Mouse (Mus musculus) left cerebral cortex, adult 18-20 months (tissue): Measurements from ENCODE around the gene Prcd. TPM values are rescaled to one million over a fixed set of nuclear protein-coding genes. Genes with fewer than 3 reads are reported as not detected.
"Not testable (repeated sequence)": the region's sequence is repeated elsewhere in the genome, so short reads cannot be mapped to it uniquely, and the experiment has no call there.

Experiments used
- DNase-seq, 2 experiments: peaks; one replicate each; pipeline ENCODE4 v3.0.0; 2021 to 2022; ENCODE audit warnings: low spot score in 2 of 2, mixed read lengths in 1 of 2
- long read RNA-seq, 2 experiments: library from polyadenylated mRNA; stranded (forward); transcript quantifications; one replicate each; pipeline ENCODE4 v2.0.0; 2021
- total RNA-seq, 2 experiments: library from RNA; stranded (reverse); gene quantifications; 2 replicates each; pipeline ENCODE4 v1.2.3; 2021

The Prcd gene
- 1 to 10 TPM; 3.7 to 7.9 TPM for total RNA-seq
- long read RNA-seq, experiment 1, partial matches to known transcripts, result 0 of 3 reads
- long read RNA-seq, experiment 1, other reads (novel, unspliced or antisense), result 2 of 3 reads
- long read RNA-seq, experiment 2, partial matches to known transcripts, result 0 of 3 reads
- long read RNA-seq, experiment 2, other reads (novel, unspliced or antisense), result 3 of 3 reads

- no peak for DNase-seq
These were observed at the start of gene Prcd for GRCm38 (mm10) chr11:116653234-116653633. Gene Prcd, plus strand, starts transcription at chr11:116653534.

- no peak for DNase-seq
These were observed 49.2 kb upstream of the Prcd start for GRCm38 (mm10) chr11:116604097-116604496.

GRCm38 (mm10) chr11:116607717-116608116 lies 45.6 kb upstream of the Prcd start:
- no peak for DNase-seq

GRCm38 (mm10) chr11:116609965-116610630 lies 43.2 kb upstream of the Prcd start:
- DNase-seq, result no peak

- DNase-seq, result not testable (repeated sequence)
These were observed 42.2 kb upstream of the Prcd start for GRCm38 (mm10) chr11:116611168-116611567.

GRCm38 (mm10) chr11:116611883-116612282 lies 41.5 kb upstream of the Prcd start:
- DNase-seq, result no peak

- no peak for DNase-seq
These were observed 40.8 kb upstream of the Prcd start for GRCm38 (mm10) chr11:116612554-116612953.

GRCm38 (mm10) chr11:116613234-116613633 lies 40.1 kb upstream of the Prcd start:
- DNase-seq, result no peak

- no peak for DNase-seq
These were observed 37.4 kb upstream of the Prcd start for GRCm38 (mm10) chr11:116615735-116616437.

GRCm38 (mm10) chr11:116616438-116617118 lies 36.8 kb upstream of the Prcd start:
- no peak for DNase-seq

- no peak for DNase-seq
These were observed 35.7 kb upstream of the Prcd start for GRCm38 (mm10) chr11:116617641-116618040.

GRCm38 (mm10) chr11:116618666-116619065 lies 34.7 kb upstream of the Prcd start:
- no peak for DNase-seq

- no peak for DNase-seq
These were observed 34.2 kb upstream of the Prcd start for GRCm38 (mm10) chr11:116619156-116619555.

- DNase-seq, result no peak
These were observed 33.8 kb upstream of the Prcd start for GRCm38 (mm10) chr11:116619561-116619960.

GRCm38 (mm10) chr11:116620073-116620472 lies 33.3 kb upstream of the Prcd start:
- DNase-seq, result no peak

- DNase-seq, result no peak
These were observed 32.6 kb upstream of the Prcd start for GRCm38 (mm10) chr11:116620559-116621253.

- DNase-seq, result no peak
These were observed 32.1 kb upstream of the Prcd start for GRCm38 (mm10) chr11:116621258-116621704.

- DNase-seq, result no peak
These were observed 29.8 kb upstream of the Prcd start for GRCm38 (mm10) chr11:116623281-116624124.

GRCm38 (mm10) chr11:116624131-116624832 lies 29.1 kb upstream of the Prcd start:
- peak in 1 of 2 experiments; percentile 24 for DNase-seq
